Mouse (Mus musculus) bone marrow macrophage, adult 2 months (primary cell): ENCODE data around the gene Bmpr1b.

Source experiments
- CTCF ChIP-seq: IDR thresholded peaks from 2 replicates; pipeline ENCODE4 v1.5.1; 2012; ENCODE audit warnings: low read depth, mild to moderate bottlenecking, low read length, moderate library complexity
- POLR2A ChIP-seq: IDR thresholded peaks from 2 replicates; pipeline ENCODE4 v1.6.1; 2012; ENCODE audit warnings: mild to moderate bottlenecking, low read depth, low read length, borderline replicate concordance

DNA sequence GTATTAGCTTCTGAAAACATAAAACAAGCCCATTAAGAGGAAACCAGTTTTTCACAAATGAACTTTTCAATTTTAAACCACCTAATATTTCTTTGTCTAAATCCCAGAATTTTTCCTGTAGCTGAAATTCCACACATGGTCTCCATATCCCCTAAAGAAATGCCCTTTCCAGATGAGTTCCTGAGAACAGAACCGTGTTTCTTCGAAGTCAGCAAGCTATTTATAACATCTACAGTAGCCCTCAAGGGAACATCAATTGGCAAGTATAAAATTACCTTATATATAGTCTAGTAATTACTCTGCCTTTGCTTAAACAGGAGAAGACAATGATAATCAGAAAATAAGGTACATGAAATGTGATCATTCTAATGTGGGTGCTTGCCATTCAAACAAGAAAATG is 70.1 kb downstream of the Bmpr1b start:
- no peak for TF ChIP-seq POLR2A
- TF ChIP-seq CTCF = no peak
